Mouse (Mus musculus) thymus, adult 2 months (tissue): ENCODE data around the gene Vmp1. TPM values are rescaled to one million over a fixed set of nuclear protein-coding genes. Genes with fewer than 3 reads are reported as not detected.

Experiments used
- DNase-seq: peaks from one replicate; pipeline ENCODE4 v3.0.0; 2021
- H3K27ac ChIP-seq: fragments of 200-500 bp; 2 replicates; pipeline ENCODE4 v1.5.1; 2012; ENCODE audit warnings: low read length, control low read depth; ENCODE audit not compliant: control insufficient read depth, insufficient read depth
- H3K27me3 ChIP-seq: fragments of 200-500 bp; 2 replicates; pipeline ENCODE4 v1.6.1; 2012; ENCODE audit warnings: mild to moderate bottlenecking, low read length, moderate library complexity, mixed read lengths; ENCODE audit not compliant: control insufficient read depth, insufficient read depth
- H3K36me3 ChIP-seq: fragments of 200-500 bp; 2 replicates; pipeline ENCODE4 v1.6.1; 2012; ENCODE audit warnings: mild to moderate bottlenecking, low read length, moderate library complexity; ENCODE audit not compliant: control insufficient read depth, insufficient read depth
- H3K4me1 ChIP-seq: fragments of 200-500 bp; replicated peaks from 2 replicates; pipeline ENCODE4 v1.6.1; 2012; ENCODE audit warnings: low read length; ENCODE audit not compliant: control insufficient read depth, insufficient read depth
- H3K4me3 ChIP-seq: fragments of 200-500 bp; 2 replicates; pipeline ENCODE4 v1.5.1; 2012; ENCODE audit warnings: mild to moderate bottlenecking, low read length, control low read depth, moderate library complexity; ENCODE audit not compliant: control insufficient read depth, insufficient read depth
- CTCF ChIP-seq: fragments of 200-500 bp; IDR thresholded peaks from 2 replicates; pipeline ENCODE4 v1.5.1; 2012; ENCODE audit warnings: mild to moderate bottlenecking, control low read depth, low read length, moderate library complexity, borderline replicate concordance; ENCODE audit not compliant: control insufficient read depth, poor library complexity, insufficient read depth; ENCODE audit errors: extremely low read depth
- POLR2A ChIP-seq: fragments of 200-500 bp; IDR thresholded peaks from 2 replicates; pipeline ENCODE4 v1.6.1; 2012; ENCODE audit warnings: mild to moderate bottlenecking, low read length, control low read depth, moderate library complexity; ENCODE audit not compliant: control insufficient read depth, poor library complexity, insufficient read depth; ENCODE audit errors: extremely low read depth
- WGBS: fragments of 180-500 bp; shearing (Covaris S2); methylation state at CpG from one replicate; pipeline ENCODE4 v1.1.7; 2018; 5-methylcytosine and 5-hydroxymethylcytosine counted together
- polyA plus RNA-seq: library from polyadenylated mRNA; depleted of rRNA; stranded (reverse); fragments of >200 nt; gene quantifications from 2 replicates; pipeline ENCODE4 v1.2.3, GENCODE M21; 2012

The Vmp1 gene
- polyA plus RNA-seq, 1 experiment = 36.7 TPM

DNA sequence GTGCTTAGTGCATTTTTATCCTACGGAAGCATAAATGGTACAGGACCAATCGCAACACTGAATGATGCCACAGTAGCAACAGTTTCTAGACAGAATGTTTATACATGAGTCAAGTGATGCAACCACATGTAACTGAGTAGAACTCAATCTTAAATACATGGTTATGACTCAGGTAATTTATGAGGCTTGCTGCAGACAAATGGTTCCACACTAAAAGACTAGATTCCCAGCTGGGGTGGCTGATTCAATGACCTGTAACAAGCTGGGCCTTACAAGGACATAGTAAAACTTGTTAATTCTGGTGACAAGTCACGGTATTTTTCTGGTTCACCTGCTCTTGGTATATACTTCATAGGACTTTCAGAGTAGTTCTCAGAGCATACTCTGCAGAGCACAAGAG, 7.8 kb upstream of the Vmp1 start:
- TF ChIP-seq POLR2A (no peak), CTCF (no peak)
- no peak overlapping the region for H3K27ac ChIP-seq
- peaks cover 54% of the 10 kb centered on the region for H3K36me3 ChIP-seq
- DNase-seq = no peak
- no peak overlapping the region for H3K4me3 ChIP-seq
- WGBS = 98% methylated on average over 3 of the region's 3 CpGs
- no peaks in the 10 kb centered on the region for H3K27me3 ChIP-seq
- H3K4me1 ChIP-seq = no peaks in the 10 kb centered on the region

DNA sequence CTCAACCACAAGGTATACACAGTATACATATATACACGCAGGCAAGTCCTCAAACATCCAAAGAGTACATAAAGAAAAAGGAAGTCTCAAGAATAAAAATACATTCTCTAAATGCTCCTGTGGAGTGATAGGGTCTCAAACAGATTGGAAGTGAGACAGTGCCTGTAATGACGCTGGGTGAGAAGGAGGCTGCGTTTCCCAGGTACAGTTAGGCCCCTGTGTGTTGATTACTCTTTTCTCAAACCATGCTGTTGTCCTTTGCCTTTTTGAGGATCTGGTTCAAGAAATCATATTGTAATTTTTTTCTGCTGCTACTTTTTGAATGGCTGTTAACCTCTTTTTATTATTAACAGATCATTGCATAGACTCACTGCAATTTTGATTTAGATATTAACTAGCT, 6.7 kb upstream of the Vmp1 start:
- H3K27me3 ChIP-seq = no peaks in the 10 kb centered on the region
- H3K36me3 ChIP-seq = peaks cover 43% of the 10 kb centered on the region
- H3K4me1 ChIP-seq = no peaks in the 10 kb centered on the region; the same call in 1 of the 2 replicates
- TF ChIP-seq POLR2A (no peak), CTCF (no peak)
- no peak overlapping the region for H3K27ac ChIP-seq
- H3K4me3 ChIP-seq = no peak overlapping the region
- no peak for DNase-seq
- WGBS = 95% methylated on average over 3 of the region's 3 CpGs

DNA sequence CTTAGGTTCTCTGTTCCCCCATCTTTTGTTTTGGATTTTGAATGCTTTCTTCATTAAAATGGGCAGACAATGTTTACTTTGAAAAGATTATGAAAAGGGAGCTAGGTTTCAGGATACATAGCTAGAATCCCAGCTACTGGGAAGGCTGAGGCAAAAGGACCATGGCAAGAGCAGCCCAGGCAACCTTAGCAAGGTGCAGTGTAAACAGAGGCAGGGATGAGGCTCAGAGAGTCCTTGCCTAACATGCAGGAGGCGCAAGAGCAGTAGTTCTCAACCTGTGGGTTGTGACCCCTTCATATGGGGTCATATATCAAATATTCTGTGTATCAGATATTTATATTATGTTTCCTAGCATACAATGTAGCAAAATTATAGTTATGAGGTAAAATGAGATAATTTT, 1.7 kb upstream of the Vmp1 start:
- no peaks in the 10 kb centered on the region for H3K27me3 ChIP-seq
- no peaks in the 10 kb centered on the region; the same call in 1 of the 2 replicates for H3K4me1 ChIP-seq
- H3K36me3 ChIP-seq = no peaks in the 10 kb centered on the region; the same call in 1 of the 2 replicates
- TF ChIP-seq POLR2A (no peak), CTCF (no peak)
- no peak overlapping the region for H3K27ac ChIP-seq
- no peak for DNase-seq
- WGBS = 100% methylated on average over 1 of the region's 1 CpGs
- H3K4me3 ChIP-seq = no peak overlapping the region

DNA sequence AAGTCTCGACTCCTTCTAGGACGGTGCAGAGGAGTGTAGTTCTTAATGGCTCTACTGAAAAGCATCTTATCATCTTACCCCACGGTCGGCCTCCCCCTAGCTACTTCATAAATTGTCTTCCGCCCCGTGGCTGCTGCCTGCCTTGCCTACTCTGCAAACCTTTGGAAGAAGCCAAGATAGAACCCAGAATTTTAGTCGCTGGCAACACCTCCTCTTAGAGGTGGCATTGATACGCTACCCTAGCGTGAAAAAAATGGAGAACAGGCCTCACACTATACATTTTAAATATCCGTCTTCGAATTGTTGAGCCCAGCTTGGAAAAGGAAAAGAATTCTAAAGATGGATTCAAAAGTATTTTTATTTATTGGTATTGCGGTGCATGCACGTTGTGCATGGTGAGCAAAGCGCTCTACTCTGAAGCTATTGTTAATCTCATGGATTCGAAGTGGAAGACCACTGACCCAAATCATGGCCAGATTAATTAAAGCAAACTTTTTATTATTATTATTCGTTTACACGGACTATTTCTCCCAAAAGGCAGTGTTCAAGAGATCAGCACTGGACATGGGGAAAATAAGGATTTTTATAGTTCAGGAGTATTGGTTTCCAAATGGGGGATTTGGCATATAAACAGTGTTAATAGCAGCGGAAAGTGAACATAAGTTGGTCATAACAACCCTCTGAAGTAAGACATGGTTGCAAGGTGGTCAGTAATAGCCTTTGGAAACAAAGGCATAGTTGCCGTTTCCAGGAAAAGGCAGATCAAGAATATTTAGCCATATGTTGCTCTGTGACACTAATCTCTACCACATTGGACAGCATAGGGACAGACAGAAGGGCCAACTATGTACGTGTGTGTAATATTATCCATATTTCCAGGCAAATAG, 733 bp upstream of the Vmp1 start:
- WGBS = 6% methylated on average over 20 of the region's 20 CpGs
- TF ChIP-seq CTCF (no peak), POLR2A (no peak)
- no peaks in the 10 kb centered on the region for H3K27me3 ChIP-seq
- no peaks in the 10 kb centered on the region for H3K36me3 ChIP-seq
- no peaks in the 10 kb centered on the region; the same call in 1 of the 2 replicates for H3K4me1 ChIP-seq
- H3K4me3 ChIP-seq = peak overlapping the region; percentile 75
- H3K27ac ChIP-seq = peak overlapping the region; percentile 67; the same call in 1 of the 2 replicates
- no peak for DNase-seq

DNA sequence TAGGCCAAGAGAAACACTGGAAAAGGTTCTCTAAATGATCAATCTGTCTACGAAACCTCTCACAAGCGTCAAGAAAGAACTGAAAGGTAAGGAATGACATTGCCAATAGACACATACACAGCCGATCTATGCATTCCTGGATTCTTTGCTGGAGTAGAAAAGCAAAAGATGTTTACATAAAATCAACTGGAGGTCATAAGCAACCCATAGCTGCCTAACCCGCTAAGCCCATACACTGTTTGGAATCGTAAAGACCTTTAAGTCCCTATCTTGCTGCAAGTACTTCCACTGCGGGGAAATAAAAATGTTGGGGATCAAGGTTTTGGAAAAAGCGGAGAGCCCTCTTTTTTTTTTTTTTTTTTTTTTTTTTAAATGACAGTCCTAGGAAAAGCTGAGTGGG, 775 bp downstream of the Vmp1 start:
- WGBS = 56% methylated on average over 7 of the region's 7 CpGs
- no peaks in the 10 kb centered on the region for H3K27me3 ChIP-seq
- no peaks in the 10 kb centered on the region; the same call in 1 of the 2 replicates for H3K4me1 ChIP-seq
- no peak for DNase-seq
- no peak for TF ChIP-seq CTCF
- no peak for TF ChIP-seq POLR2A
- H3K4me3 ChIP-seq = no peak overlapping the region
- no peak overlapping the region for H3K27ac ChIP-seq
- H3K36me3 ChIP-seq = no peaks in the 10 kb centered on the region

DNA sequence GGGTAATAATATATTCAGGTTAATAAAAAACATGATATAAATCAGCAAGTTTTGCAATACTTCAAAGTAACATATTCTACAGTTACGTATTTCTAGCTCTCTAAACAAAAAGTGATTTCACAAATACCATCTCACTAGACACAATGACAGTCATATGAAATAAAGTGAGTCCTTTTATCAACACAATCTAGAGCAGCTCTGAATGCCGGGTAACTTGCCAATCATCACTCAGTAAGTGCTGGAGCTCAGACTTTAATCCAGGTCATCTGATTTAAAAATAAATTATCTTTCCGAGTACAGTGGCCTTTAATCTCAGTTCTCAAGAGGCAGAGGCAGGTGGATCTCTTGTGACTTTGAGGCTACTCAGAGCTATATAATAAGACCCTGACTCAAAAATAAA, 2.2 kb downstream of the Vmp1 start:
- Histone ChIP-seq H3K4me3 (no peak overlapping the region), H3K4me1 (no peaks in the 10 kb centered on the region; the same call in 1 of the 2 replicates), H3K36me3 (no peaks in the 10 kb centered on the region; the same call in 1 of the 2 replicates), H3K27me3 (no peaks in the 10 kb centered on the region), H3K27ac (no peak overlapping the region)
- 89% methylated on average over 3 of the region's 3 CpGs for WGBS
- DNase-seq = no peak
- TF ChIP-seq CTCF = no peak
- TF ChIP-seq POLR2A = no peak
